Mouse (Mus musculus): ENCODE data around the gene Pecam1. TPM values are rescaled to one million over a fixed set of nuclear protein-coding genes. Genes with fewer than 3 reads are reported as not detected.
"Not testable (repeated sequence)": the region's sequence is repeated elsewhere in the genome, so short reads cannot be mapped to it uniquely, and the experiment has no call there.

Pecam1 gene
- polyA plus RNA-seq (2017; shearing (Covaris generic)), result 100 to 1,000 TPM; 116 to 166 TPM

- peak; percentile 81 for ATAC-seq
Measured at GRCm38 (mm10) chr11:106750121-106750751, at the start of gene Pecam1. Pecam1 (minus strand) TSS chr11:106750628.

GRCm38 (mm10) chr11:106795679-106796078 is 45.3 kb upstream of the Pecam1 start:
- no peak for ATAC-seq

GRCm38 (mm10) chr11:106793846-106794245 is 43.4 kb upstream of the Pecam1 start:
- no peak for ATAC-seq

- no peak for ATAC-seq
Measured at GRCm38 (mm10) chr11:106789649-106790048, 39.2 kb upstream of the Pecam1 start.

DNA sequence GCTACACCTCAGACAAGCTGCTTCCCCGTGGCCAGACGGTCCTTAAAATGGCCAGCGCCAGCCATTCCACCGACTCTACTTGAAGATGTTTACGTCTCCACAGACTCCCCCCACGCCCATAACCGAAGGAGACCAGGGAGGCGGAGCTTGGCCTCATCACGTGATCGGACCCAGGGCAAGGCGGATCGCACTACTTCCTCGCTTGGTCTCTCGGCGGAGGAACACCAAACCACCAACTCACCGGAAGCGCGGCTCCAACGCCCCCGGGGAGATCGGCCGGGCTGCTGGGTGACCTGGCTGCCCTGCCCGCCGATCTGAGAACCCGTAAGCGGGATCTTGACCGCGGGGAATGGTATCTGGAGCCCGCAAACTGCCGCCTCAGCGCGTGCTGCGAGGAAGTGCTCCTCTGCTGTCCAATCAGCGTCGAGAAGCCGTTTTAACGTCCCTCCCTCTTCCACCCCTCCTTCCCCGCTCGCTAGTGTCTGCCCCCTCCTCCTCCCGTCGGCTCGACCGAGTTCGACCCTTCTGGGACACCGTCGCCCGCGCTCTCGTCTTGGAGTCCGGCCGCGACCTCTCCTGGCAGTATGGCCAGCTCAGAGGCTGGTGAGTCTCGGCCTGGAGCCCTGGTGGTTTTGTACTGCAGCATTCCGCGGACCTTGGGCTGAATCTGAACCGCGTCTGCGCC is 38.5 kb upstream of the Pecam1 start, which contains the start of the genes Ddx5 and Cep95:
Gene Ddx5 (minus strand): TSS at position 411 of the 685 bp plus-strand sequence.
Gene Cep95 (plus strand): TSS at position 478 of the 685 bp plus-strand sequence.
- peak; percentile 65 for ATAC-seq

DNA sequence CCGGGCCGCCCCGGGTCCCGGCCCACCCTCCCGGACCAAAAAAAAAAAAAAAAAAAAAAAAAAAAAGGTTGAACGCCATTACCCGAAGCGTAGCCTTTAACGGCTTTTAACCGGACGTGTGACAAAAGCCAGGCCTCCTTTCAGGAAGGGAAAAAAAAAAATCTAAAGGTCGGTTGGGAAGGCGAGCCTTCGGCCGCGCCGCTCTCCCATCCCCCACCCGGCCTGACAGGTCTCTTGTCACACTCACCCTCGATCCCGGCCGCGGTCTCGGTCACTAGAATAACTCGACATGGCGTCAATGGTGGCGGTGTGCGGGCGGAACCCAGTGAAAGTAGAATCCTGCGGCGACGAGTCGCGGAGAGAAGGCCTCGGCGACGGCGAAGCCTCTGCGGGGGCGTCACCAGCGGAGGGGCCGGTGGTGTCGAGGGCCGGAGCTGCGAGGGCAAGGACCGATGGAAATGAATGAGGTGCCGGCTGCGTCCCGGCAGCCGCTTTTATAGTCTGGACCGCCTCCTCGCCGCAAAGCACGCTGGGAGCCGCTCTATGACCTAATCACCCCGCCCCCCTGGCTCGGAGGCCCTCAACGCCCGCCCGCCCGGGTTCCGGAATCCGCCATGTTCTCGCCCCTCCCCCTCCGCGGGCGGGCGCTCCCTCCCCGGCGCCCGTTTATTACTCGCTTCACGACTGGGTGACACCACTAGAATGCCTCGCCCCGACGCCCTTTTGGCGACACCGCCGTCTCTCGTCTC is 37.8 kb upstream of the Pecam1 start:
- peak; percentile 42 for ATAC-seq

DNA sequence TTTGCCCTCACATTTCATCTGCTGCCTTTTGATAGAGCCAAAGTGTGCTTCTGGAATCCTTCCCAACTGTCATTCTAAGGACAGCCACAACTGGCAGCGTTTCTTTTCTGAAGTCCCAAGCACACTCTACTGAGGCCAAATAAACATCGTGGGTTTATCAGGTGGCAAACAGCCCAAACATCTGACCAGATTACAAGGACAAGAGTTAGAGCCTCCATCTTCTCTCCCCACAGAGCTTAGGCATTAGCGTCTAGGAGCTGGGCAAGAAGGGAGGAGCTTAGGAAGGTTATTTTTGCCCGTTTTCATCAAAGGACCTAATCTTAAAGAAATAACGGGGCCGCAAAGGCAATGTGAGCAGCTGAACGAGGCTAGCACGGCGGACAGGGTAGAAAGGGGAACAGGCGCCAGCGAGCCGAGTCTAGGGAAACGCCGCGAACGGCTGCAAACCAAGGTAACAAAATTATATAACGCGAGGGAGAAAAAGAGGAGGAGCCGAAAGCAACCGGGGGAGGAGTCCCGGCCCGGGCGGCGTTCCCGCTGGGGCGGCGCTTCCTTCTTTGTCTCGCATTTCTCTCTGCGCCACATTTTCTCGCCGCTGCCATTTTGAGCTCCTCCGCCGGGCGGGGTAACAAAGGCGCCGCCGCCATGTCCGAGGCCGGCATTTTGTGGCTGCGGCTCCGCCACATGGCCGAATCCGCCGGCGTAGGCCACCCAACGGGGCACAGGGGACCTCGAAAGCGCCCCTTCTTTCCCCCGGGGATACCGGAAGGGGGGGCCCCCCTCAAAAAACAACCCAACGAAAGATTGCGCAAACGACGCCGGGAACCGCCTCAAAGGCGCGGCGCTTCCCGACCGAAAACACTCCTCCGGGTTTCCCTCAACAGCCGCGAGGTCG is 37.0 kb upstream of the Pecam1 start:
- peak; percentile 28 for ATAC-seq

DNA sequence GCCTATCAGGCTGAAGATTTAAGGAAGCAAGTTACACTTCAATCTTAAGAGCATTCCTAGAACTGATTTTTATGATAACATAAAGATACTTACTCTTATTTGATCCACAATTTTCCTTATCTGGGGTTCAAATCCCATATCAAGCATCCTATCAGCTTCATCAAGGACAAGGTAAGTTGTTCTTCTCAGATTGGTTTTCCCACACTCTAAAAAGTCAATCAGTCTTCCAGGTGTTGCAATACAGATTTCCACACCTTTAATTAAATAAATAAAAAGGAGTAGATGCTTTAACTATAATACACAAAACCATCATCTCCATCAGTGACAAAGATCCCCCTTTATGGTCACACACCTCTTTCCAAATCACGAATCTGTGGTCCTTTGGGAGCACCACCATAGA is 34.6 kb upstream of the Pecam1 start:
- no peak for ATAC-seq

GRCm38 (mm10) chr11:106784476-106784875 is 34.0 kb upstream of the Pecam1 start:
- no peak for ATAC-seq

GRCm38 (mm10) chr11:106782841-106783764 is 32.7 kb upstream of the Pecam1 start:
- ATAC-seq, result no peak

DNA sequence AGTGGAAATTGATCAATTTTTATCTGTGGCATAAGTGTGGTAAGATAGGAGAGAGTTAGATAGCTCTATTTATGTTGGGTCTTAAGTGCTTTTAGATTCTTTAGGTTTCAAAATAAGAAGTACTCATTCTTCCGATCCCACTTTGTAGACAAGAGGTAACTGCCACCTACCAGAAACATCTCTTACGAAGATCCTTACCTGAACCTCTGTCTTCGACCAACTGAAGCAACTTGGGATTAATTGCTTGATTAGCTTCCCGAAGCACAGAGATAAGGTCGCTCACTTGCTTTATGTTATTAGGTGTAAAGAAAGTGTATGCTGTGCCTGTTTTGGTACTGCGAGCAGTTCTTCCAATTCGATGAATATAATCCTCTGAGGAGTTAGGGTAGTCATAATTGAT is 31.8 kb upstream of the Pecam1 start:
- not testable (repeated sequence) for ATAC-seq

DNA sequence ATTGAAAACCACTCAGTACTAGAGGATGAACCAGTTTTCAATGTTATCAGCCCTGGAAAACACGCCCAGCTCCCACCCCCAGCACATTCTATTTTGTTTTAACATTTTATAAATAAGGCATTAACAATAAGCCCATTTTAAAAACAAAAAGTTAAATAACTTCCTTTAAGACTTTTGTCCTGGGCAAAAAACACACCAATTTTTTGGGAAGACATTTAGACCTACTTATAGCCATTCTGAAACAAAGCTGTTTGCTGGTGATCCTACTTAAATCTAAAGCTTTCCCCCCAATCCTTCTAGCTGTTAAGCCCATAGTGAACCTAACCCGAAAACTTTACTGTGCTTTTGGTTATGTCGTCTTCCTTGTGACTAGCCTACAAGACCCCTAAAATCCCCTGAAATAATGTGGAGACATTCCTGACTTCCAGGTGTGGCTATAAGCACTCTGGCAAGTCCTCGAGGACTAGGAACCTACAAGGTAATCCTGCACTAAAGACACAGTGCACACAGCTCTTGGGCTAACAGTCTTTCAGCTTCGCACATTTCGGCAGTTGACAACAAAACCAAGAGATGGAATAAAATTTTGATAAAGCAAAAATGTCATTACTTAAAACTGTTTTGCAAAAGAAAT is 30.3 kb upstream of the Pecam1 start:
- ATAC-seq, result no peak

GRCm38 (mm10) chr11:106780089-106780425 is 29.6 kb upstream of the Pecam1 start:
- no peak for ATAC-seq

DNA sequence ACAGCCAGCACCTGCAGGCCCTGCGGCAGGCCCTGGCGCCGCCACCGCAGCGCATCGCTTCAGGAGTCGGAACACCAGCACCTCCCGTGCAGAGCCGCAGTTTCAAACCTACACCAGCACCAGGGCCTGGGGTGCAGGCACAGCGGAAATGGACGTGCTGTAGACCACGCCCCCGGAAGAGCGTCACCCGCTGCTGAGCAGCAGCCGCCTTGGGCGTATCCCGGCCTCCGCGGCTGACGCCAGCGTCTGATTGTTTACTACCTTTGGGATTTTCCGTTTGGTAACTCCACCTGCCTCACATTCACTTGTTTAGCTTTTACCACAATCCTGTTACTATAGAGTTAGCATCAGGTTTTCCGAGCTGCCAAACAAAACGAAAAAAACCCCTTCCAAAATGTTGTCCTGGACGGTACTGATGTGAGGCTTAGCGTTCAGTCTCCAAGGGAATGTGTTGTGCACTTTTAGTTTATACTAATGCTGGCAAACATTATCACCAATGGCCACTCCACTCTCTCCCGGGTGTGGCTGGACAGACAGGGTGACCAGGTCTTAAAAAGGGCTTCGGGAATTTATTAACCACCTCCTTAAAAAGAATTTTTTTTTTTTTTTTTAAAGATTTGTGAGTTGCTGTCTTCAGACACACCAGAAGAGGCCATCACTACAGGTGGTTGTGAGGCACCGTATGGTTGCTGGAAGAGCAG is 29.1 kb upstream of the Pecam1 start, which contains the start of gene Polg2:
Gene Polg2 (minus strand): TSS at position 150 of the 701 bp plus-strand sequence.
- peak; percentile 85 for ATAC-seq

GRCm38 (mm10) chr11:106778589-106779387 is 28.4 kb upstream of the Pecam1 start:
- ATAC-seq, result peak; percentile 30

DNA sequence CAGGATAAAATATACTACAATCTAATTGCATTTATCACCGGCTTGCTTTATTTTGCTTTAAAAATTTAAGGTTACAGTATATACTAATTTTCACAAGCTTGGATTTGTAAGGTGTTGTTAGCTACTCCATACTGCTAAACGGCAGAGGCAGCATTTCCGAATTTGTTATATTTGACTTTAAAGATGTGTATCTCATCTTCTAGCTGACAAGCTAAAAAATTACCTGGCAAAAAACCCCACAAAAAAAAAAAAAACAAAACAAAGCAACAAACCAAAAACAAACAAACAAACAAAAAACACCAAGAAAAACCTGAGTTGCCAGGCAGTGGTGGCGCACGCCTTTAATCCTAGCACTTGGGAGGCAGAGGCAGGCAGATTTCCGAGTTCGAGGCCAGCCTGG is 27.7 kb upstream of the Pecam1 start:
- no peak for ATAC-seq

DNA sequence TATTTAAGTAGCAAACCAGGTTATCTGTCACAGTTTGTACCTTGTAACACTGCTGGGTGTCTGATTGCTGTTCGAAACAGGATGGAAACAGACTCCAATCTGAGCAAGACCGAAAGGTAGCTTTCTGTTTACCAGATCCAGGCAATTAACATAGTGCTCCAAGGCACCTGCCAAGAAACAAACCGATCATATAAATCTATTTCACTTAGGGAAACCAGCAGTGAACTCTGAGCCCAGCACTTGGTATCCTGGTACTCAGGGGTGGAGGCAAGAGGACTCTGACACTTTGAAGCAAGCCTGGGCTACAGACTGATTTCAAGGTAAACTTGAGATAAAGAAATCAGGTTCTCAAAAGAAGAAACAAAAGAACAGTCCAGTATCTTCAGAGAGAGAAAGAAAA is 27.0 kb upstream of the Pecam1 start:
- ATAC-seq, result no peak

GRCm38 (mm10) chr11:106776960-106777359 is 26.5 kb upstream of the Pecam1 start:
- ATAC-seq, result no peak

DNA sequence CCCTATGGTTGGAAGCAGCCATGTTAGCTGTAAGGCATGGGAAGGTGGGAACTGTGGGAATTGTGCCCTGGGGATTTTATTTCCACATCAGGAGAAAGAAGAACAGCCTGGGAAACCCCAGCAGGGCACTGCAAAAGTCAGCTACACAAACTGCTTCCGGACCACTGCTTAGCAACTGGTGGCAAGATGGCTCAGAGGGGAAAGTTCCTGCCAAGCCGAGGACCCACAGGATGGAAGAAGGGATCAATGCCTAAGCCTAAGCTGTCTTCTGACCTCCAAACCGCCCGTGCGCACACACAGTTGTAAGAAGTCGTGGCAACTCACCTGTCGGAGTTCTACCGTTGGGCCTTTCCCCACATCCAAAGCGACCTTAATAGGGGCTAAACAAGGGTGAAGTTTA is 22.6 kb upstream of the Pecam1 start:
- ATAC-seq, result no peak
